Mouse (Mus musculus) skeletal muscle tissue, postnatal 0 days (tissue): ENCODE results near the gene Tdpoz5. TPM values are rescaled to one million over a fixed set of nuclear protein-coding genes. Genes with fewer than 3 reads are reported as not detected.

Experiments used
- polyA plus RNA-seq: library from polyadenylated mRNA; unstranded; fragments of >200 nt; fragmentation: Nextera tagmentation; extraction: Ambion mirVana; gene quantifications from 2 replicates; pipeline ENCODE4 v1.2.1, GENCODE M21; 2015

Tdpoz5 gene
- not detected in 2 replicates for polyA plus RNA-seq

DNA sequence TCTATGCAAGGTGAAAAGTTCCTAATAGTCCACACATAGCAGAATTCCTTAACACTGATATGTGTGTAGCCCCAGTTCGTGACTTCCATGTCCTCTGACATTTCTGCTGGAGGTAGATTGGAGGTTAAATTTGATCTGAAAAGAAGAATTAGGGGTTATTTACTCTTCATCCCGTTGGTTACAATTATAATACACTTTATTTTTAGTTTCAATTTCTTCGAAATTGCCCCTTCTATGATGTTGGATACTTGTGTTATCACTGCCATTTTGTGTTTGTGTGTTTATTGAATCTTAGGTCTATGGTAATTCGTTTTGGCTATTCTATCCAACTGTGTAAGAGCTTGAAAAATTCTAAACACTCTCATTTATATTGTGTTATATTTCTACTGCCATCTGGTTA, at the start of gene Tdpoz5:
Gene Tdpoz5 (minus strand): TSS at position 101 of the 400 bp plus-strand sequence.

DNA sequence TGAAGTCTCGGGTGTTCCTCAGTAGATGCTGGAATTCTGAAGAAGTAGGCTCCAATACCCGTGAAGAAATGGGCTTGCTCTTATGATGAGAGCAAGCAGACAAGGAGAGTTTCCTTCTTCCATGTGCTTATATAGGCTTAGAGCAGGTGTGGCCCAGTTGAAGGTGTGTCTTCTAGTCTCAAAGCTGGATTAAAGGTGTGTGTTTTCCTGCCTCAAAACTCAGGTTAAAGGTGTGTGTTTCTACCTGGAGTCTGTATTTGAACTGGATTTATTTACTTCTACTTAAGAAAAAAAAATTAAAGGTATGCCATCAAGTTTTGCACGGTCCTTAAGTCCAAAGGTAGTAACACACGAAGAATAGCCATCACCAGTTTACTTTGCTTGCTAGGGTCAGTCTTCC, 17.7 kb downstream of the Tdpoz5 start, which contains the start of gene Gm9117:
Gene Gm9117 (minus strand): TSS at position 101 of the 400 bp plus-strand sequence.

Other genes with a start within 250 kb of the Tdpoz5 start
- gene Gm5773, start 188.3 kb downstream of the Tdpoz5 start, polyA plus RNA-seq, result not detected in 2 replicates
- not detected in 2 replicates for gene Tdpoz4, start 164.9 kb downstream of the Tdpoz5 start, polyA plus RNA-seq
- gene Tdpoz3, start 135.3 kb downstream of the Tdpoz5 start, polyA plus RNA-seq, result not detected in 2 replicates
- not detected in 2 replicates for gene Gm9117, start 17.8 kb downstream of the Tdpoz5 start, polyA plus RNA-seq
- not detected in 2 replicates for gene Gm9125, start 93.6 kb upstream of the Tdpoz5 start, polyA plus RNA-seq
- not detected in 2 replicates for gene Gm10697, start 111.3 kb upstream of the Tdpoz5 start, polyA plus RNA-seq
- gene Gm10696, start 216.9 kb upstream of the Tdpoz5 start, polyA plus RNA-seq, result not detected in 2 replicates
- not detected in 2 replicates for gene Gm5286, start 235.4 kb upstream of the Tdpoz5 start, polyA plus RNA-seq